Mouse (Mus musculus) liver, adult (tissue): Measurements from ENCODE around the gene Kcnq4.

Experiments
- GATA4 ChIP-seq: IDR thresholded peaks from 2 replicates; pipeline ENCODE4 v1.6.1; 2014; ENCODE audit warnings: mild to moderate bottlenecking, low read length; ENCODE audit not compliant: insufficient replicate concordance

The Kcnq4 gene

DNA sequence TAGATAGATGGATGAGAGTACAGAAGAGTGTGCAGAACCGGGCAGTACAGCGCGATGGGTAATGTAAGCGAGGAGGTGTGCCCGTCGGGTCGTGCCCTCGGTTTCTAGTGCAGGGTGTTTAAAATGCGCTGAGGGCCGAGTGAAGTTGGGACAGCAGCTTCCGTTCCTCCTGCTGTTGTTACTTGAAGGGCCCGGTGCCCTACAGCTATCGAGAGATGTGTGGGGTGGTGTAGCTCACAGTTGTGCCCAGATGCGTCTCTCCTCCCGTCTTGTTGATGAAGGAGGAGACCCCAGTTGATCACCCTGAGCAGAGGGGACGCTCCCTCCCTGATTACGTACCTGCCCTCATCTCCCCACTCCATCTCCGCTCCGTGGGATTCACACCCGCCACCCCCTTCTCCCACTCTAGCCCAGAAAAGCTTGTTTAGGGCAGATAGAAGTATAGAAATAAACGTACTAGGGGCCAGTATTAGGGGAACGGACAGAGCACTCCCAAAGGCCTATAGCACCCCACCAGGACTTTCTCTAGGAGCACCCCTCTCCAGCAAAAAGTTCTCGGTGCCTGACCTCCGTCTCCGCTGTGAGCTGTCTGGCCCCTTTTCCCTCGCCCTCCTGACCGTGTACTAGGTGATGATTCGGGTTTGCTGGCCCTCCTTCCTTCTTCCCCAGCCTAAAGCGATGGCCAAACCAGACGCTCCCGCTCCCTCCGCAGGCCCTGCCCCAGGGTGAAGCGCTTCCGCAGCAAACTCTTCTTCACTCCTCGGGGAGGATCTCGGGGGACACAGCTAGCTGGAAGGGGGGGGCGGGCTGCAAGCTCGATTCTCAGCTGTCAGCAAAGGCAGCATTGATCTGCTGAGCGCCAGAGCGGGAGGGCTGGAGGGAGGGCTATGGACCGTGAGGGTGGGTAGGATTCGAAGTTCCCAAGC is at the start of gene Kcnq4:
Gene Kcnq4 (minus strand): TSS at position 672 of the 926 bp plus-strand sequence.
- TF ChIP-seq GATA4: no peak

GRCm38 (mm10) chr4:120796687-120797086 is 48.3 kb upstream of the Kcnq4 start:
- no peak for TF ChIP-seq GATA4

DNA sequence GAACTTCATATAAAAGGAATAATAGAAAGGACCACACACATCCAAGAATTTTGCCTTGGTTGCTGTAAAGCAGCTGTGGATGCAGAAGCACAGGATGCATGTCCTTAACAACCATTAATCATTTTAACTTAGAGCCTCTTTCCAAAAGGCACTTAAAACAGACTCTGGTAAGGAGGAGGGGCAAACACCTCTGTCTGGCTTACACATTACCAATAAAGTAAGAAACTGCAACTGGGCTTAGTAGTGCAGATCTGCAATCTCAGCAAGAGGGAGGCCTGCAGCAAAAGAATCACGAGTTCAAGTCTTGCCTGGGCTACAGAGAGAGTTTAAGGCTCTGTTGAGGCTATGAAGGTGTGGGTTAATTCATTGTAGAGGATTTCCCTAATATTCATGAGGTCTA is 47.2 kb upstream of the Kcnq4 start:
- TF ChIP-seq GATA4: no peak

DNA sequence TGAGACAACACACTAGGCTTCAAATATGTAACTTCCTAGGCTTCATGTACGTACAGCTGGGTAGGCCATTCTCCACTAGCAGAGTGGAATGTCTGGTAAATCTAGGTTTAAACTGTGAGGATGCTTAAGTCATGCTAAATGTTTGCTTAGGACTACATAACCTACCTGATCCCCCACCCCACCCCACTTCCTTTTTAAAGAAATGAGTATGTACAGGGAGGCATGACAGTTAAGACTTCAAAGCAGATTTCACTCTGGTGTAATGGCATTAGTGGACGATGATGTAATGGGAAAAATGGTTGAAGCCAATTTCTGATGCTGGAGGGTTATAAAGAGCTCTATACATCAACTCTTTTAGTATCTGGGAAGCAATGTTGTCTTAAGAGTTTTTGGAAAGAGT is 44.5 kb upstream of the Kcnq4 start:
- no peak for TF ChIP-seq GATA4

- no peak for TF ChIP-seq GATA4
Observed at GRCm38 (mm10) chr4:120790027-120790426, 41.6 kb upstream of the Kcnq4 start.

DNA sequence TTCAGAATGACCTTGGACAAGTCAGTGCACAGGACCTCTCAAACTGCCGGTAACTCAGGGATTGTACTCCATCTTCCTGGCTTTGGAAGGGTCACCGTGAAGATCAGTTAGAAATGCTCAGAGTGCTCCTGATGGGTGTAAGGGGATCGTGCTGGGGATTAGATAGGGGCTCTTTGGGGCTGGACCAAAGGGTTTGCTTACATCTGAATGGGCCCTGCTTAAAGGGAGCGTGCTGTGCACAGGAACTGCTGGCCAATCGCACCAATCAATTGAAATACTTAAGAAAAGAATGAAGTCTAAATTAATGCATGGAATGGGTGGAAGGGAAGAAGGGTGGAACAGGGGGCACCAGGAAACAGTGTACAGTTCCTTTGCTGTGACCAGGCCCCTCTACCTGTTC is 7.4 kb upstream of the Kcnq4 start:
- no peak for TF ChIP-seq GATA4

- no peak for TF ChIP-seq GATA4
Observed at GRCm38 (mm10) chr4:120755299-120755698, 6.9 kb upstream of the Kcnq4 start.

DNA sequence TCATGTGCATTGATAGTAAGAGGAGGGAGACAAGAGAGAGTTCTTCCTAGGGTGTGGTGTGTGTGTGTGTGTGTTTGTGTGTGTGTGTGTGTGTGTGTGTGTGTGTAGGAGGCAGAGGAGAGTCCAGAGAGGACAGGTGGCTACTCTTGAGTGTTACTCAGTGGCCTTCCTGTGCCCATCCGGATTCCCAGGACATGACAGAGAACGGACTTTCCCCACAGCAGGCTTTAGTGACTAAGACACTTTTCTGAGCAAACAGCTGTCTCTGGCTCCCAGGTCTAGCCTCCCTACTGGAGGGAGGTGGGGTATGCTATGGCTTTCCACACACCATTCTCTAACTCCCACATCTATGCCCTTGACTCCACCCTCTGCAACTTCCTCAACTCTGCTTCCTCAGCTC is 1.2 kb upstream of the Kcnq4 start:
- TF ChIP-seq GATA4: no peak

- no peak for TF ChIP-seq GATA4
Observed at GRCm38 (mm10) chr4:120747243-120747792, 1.1 kb downstream of the Kcnq4 start.

- no peak for TF ChIP-seq GATA4
Observed at GRCm38 (mm10) chr4:120746552-120747150, 1.8 kb downstream of the Kcnq4 start.

DNA sequence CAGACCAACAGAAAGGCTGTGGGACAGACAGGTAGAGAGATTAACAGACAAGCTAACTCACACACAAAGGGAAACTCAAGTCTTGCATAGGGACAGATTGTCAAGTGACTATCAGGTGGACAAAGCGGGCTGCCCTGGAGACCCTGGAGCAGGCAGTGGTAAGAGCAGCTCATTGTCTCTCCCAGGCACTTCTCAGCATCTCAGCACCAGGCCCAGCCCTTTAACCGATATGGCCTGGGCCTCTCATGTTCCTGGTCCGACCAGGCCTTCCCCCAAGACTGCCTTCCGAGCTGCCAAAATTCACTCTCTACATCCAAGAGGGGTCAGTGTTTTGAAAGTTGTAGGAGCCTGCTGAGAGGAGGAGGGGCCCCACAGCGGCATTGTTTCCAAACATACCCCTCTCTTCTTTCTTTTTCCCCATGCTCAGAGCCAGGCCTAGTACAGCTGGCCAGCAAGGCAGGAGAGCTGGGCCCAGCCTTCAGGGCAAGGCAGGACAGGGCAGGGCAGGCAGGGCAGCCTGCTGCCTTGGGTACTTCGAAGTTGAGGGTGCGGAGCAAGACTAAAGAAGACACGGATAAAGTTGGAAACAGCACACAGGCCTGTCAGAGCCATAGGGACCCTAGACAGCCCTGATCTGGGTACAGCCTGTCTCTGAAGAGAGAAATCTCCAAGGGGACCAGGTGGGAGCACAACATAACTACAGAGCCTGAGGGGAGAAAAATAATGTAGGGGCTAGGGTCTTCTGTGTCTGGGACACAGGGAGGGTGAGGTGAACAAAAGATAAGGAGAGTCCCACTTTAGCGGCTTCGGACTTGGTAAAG is 2.5 kb downstream of the Kcnq4 start:
- no peak for TF ChIP-seq GATA4

DNA sequence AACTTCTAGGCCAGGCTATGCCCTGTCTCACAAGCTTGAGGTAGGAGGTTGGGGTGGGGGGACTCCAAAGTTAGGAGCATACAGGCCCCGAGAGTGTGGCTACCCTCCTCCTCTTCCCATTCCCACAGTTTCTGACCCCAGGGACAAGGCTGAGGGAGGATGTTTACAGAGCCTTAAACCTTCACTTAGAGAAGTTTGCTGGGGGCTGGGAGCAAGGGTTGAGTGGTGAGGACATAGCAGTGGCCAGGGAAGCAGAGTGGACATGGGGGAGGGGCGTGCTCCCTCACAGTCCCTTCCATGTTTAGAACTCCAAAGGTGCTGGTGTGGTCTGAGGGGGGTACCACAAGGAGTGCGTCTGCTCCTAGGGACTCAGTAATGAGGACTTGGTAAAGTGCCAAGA is 4.8 kb downstream of the Kcnq4 start:
- TF ChIP-seq GATA4: no peak

DNA sequence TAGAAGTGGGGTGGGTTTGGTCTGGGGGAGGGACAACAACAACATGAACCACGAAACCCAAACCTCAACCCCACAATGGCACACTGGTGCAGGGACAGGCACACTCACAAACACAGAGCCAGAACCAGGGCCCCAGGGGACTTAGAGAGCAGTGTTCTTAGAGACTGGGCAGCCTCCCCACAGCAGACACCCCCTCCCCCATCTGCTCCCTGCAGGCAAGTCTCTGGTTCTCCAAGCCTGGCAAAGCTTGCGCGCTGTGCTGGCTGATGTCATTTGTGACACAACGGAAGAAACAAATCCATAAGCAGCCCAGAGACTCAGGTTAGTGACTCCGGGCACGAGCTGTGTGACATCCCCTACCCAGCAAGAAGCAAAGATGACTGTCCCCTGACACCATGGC is 7.1 kb downstream of the Kcnq4 start:
- no peak for TF ChIP-seq GATA4

GRCm38 (mm10) chr4:120734012-120734622 is 14.3 kb downstream of the Kcnq4 start:
- TF ChIP-seq GATA4: no peak

GRCm38 (mm10) chr4:120732737-120733136 is 15.7 kb downstream of the Kcnq4 start:
- no peak for TF ChIP-seq GATA4
